Mouse (Mus musculus) lung, postnatal 0 days (tissue): ENCODE results near the gene Itga9.

Experiments
- CTCF ChIP-seq: IDR thresholded peaks from 2 replicates; pipeline ENCODE4 v1.5.1; 2016; ENCODE audit warnings: antibody characterized with exemption, mild to moderate bottlenecking
- EP300 ChIP-seq: IDR thresholded peaks from 2 replicates; pipeline ENCODE4 v1.6.1; 2016; ENCODE audit warnings: antibody characterized with exemption, mild to moderate bottlenecking, control low read depth

DNA sequence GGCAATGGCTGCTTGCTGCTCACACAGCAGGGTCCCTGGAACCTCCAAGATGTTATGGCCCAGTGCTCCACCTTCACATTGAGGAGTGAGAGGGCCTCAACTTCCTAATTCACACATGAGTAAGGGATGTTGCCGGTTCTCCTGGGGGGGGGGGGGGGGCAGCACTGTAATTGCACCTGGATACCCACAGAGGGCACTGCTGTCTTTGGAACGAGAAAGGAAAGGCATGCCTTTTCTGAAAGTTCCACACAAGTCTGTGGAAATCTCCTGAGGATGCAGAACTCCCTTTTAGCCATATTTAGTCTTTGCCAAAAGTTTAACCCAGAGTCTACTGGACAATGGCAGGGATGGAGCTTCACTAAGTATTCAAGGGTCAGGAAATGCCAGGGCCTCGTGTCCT, 17.2 kb upstream of the Itga9 start:
- TF ChIP-seq CTCF (peak; percentile 82), EP300 (no peak)
